Mouse (Mus musculus) right cerebral cortex, postnatal 14 days (tissue): Measurements from ENCODE around the gene Pak2.
"Not testable (repeated sequence)": the region's sequence is repeated elsewhere in the genome, so short reads cannot be mapped to it uniquely, and the experiment has no call there.

Source experiments
- DNase-seq: peaks from one replicate; pipeline ENCODE4 v3.0.0; 2022

Gene Pak2

GRCm38 (mm10) chr16:32087629-32088443 is 8.7 kb upstream of the Pak2 start:
- DNase-seq = no peak

- peak; percentile 45 for DNase-seq
These were observed 643 bp downstream of the Pak2 start for GRCm38 (mm10) chr16:32078408-32078990.

GRCm38 (mm10) chr16:32077648-32078407 is 1.3 kb downstream of the Pak2 start:
- DNase-seq = no peak

GRCm38 (mm10) chr16:32076406-32076805 is 2.7 kb downstream of the Pak2 start:
- no peak for DNase-seq

- no peak for DNase-seq
These were observed 3.4 kb downstream of the Pak2 start for GRCm38 (mm10) chr16:32075762-32076161.

GRCm38 (mm10) chr16:32070070-32070469 is 9.1 kb downstream of the Pak2 start:
- not testable (repeated sequence) for DNase-seq

GRCm38 (mm10) chr16:32068389-32069300 is 10.5 kb downstream of the Pak2 start:
- no peak for DNase-seq

GRCm38 (mm10) chr16:32066899-32067298 is 12.2 kb downstream of the Pak2 start:
- no peak for DNase-seq

GRCm38 (mm10) chr16:32063900-32064299 is 15.2 kb downstream of the Pak2 start:
- no peak for DNase-seq

GRCm38 (mm10) chr16:32062226-32062625 is 16.9 kb downstream of the Pak2 start:
- no peak for DNase-seq

- DNase-seq = no peak
These were observed 19.2 kb downstream of the Pak2 start for GRCm38 (mm10) chr16:32059840-32060523.

GRCm38 (mm10) chr16:32058817-32059216 is 20.3 kb downstream of the Pak2 start:
- no peak for DNase-seq

GRCm38 (mm10) chr16:32042367-32042766 is 36.8 kb downstream of the Pak2 start:
- DNase-seq = no peak

- no peak for DNase-seq
These were observed 59.5 kb downstream of the Pak2 start for GRCm38 (mm10) chr16:32019678-32020077.

GRCm38 (mm10) chr16:32010330-32010729 is 68.8 kb downstream of the Pak2 start:
- DNase-seq = no peak

- no peak for DNase-seq
These were observed 69.2 kb downstream of the Pak2 start for GRCm38 (mm10) chr16:32009913-32010312.

GRCm38 (mm10) chr16:32008529-32009293 is 70.4 kb downstream of the Pak2 start:
- DNase-seq = no peak

- no peak for DNase-seq
These were observed 74.4 kb downstream of the Pak2 start for GRCm38 (mm10) chr16:32004731-32005130.

- DNase-seq = peak; percentile 88
These were observed 76.3 kb downstream of the Pak2 start, which contains the start of gene Senp5 for GRCm38 (mm10) chr16:32002509-32003477. Gene Senp5 (minus strand): TSS chr16:32003287.

GRCm38 (mm10) chr16:31996371-31996770 is 82.8 kb downstream of the Pak2 start:
- no peak for DNase-seq
